Mouse (Mus musculus): ENCODE data around the gene Rufy2.

DNA sequence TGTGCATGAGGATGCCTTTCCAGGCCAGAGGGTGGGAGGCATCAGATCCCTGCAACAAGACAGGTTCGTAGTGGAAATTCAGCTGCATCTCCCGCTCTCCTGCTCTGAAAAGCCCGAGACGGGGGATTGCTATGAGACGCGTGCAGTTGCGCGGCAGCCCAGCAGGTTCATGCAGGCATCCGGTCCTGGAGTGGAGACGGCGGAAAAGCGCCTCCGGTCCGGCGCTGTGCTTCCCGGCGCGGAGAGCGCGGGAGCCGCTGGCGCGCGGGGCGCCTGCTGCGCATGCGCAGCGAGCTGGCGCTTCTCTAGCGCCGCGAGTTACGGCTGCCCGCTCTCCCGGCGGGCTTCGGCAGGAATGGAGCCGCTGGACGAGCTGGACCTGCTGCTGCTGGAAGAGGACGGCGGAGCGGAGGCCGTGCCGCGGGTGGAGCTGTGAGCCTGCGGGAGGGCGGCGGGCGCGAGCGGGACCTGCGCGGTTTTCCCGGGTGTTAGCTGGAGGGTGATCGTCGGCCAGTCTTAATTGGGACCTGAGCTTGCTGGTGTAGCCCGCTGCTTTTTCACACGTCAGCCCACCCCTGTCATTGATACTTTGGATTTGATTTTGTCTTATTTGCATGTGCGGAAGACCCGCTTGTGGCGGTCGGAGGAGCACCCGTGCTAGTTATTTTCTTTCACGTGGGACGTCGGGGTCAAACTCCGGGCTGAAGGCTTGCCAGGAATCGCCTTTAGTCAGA is 33.1 kb upstream of the Rufy2 start, which contains the start of gene Dna2:
- TF ChIP-seq MYOD1 (IDR thresholded peaks at IDR 0.05; ENCODE audit: control insufficient read depth in 1 of 3, insufficient read length in 2 of 3, low read depth in 2 of 3), result no peak
- peak; percentile 49 for TF ChIP-seq POLR2A (IDR thresholded peaks at IDR 0.05; ENCODE audit: insufficient read length, low read depth)
- no peak for TF ChIP-seq CEBPB (IDR thresholded peaks at IDR 0.05; ENCODE audit: insufficient read depth, poor library complexity, severe bottlenecking)
- no peak for TF ChIP-seq USF1 (IDR thresholded peaks at IDR 0.05; ENCODE audit: low read depth)
- TF ChIP-seq TCF12 (IDR thresholded peaks at IDR 0.05; ENCODE audit: insufficient read depth, poor library complexity, severe bottlenecking), result no peak
